Mouse (Mus musculus) cerebellum, postnatal 36 days (tissue): Measurements from ENCODE around the gene Gng12.

Experiments used
- DNase-seq, 2 experiments: peaks; one replicate each; pipeline ENCODE4 v3.0.0; 2021 to 2022; ENCODE audit warnings: mixed read lengths in 2 of 2

Gene Gng12

DNA sequence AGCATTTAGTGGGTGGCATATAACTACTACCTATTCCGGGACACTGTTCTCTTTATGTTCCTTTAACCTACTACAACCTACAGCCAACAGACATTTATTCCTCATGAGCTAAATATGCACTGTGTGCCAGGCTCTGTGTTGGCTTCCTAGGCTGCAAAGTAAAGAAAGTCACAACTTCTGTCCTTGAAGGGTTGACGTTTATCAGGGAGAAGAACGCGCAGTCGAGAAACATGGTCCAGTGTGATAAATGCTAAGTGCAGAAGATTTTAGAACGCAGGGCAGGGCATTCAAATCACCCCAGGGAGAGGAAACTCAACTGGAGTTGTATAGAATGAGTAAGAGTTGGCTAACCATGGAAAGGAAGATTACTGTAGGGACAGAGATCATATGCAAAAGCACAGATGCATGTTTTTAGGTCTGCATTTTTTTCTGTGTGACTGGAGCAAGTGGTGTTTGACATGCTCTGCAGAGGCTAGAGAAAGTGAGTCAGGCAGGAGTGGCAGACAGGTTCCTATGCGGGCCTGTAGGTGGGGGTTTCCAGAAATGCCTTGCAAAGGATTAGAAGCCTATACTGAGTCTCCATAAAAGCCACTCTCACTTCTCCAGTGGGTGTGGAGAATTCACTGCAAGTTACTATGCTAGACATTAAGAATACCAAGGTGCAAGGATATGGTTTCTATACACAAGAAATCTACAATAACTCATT lies 161.9 kb downstream of the Gng12 start:
- no peak for DNase-seq

DNA sequence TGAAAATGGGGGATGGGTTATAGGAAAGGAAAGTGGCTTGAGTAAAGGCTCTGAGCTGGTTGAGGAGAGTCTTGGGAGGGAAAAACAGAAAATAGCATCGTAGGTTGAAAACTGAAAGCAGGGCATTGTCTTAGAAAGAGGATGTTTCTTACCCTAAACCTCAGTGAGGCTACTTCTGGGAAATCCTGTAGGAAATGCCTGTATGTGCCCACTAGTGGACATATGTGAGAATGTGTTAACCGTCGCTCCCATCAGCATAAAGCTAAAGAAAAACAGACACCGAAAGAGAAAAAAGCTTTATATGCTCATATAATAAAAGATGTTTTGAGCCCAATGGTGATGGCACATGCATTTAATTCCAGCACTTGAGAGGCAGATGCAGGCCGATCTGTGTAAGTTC lies 163.9 kb downstream of the Gng12 start:
- DNase-seq: no peak

DNA sequence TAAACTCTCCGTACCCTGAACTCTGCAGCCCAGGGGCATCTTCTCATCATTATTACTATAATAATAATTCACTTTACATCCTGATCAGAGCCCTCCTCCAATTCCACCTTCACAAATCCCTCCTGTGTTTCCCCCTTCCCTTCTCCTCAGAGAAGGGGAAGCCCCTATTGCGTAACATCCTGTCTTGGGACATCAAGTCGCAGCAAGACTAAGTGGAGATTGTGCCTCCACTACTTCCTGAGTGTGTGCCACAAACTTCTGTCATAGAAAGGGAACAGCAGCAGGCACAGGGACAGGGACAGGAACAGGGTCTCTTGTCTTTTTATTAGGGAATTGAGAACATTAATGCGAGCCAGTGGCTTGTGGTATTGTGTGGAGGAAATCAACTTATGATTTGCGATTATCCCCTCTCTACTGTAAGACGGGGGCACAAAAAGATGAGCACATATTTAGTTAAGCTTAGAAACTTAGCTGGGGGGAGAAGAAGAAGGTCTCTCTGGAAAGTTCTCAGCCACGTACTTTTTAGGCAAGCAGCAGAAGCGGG lies 173.1 kb downstream of the Gng12 start:
- no peak for DNase-seq

DNA sequence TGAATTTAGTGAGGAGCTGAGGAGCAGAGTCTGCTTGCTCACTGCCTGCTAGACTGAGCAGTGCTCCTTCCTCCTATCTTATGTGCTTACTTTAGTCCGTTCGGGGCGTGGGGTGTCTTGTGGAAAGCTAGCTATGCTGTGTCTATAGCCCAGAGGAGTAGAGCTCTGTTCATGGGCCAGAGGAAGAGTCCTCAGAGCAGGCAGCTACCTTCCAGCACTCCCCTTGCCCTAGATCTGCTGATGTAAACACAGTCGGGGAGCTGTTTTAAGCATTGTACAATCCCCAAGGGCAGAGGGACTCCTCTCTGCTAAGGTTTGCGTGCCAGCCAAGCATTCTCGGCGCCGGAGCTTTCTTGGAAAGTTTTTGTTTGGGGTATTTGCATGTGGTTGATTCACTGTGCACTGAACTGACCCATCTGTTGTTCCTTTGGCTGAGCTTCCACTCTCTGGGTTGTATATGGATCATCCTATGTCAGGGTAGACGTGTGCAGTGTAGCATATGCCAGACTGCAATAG lies 173.7 kb downstream of the Gng12 start:
- no peak for DNase-seq
